Mouse (Mus musculus) heart, postnatal 0 days (tissue): ENCODE data around the gene Pex16. TPM values are rescaled to one million over a fixed set of nuclear protein-coding genes. Genes with fewer than 3 reads are reported as not detected.

Source experiments
- ATAC-seq: fragments of 200-750 bp; cut with Nextera tagmentation; 2 replicates; pipeline ENCODE4 v1.8.0; 2017; ENCODE audit warnings: low read depth, moderate number of reproducible peaks, moderate library complexity; ENCODE audit not compliant: insufficient read depth
- DNase-seq: peaks from one replicate; pipeline ENCODE4 v3.0.0-alpha.2; 2016; ENCODE audit warnings: low spot score
- H3K27ac ChIP-seq: fragments of 300-500 bp; sonication (generic); 2 replicates; pipeline ENCODE4 v1.5.1; 2014; ENCODE audit warnings: low read depth, mild to moderate bottlenecking
- H3K27me3 ChIP-seq: fragments of 300-500 bp; sonication (generic); 2 replicates; pipeline ENCODE4 v1.6.1; 2014; ENCODE audit warnings: low read length, mixed read lengths; ENCODE audit not compliant: control insufficient read depth, insufficient read depth
- H3K36me3 ChIP-seq: fragments of 300-500 bp; sonication (generic); replicated peaks from 2 replicates; pipeline ENCODE4 v1.6.1; 2014; ENCODE audit warnings: low read length, mixed read lengths; ENCODE audit not compliant: control insufficient read depth, insufficient read depth
- H3K4me1 ChIP-seq: fragments of 300-500 bp; sonication (generic); 2 replicates; pipeline ENCODE4 v1.6.1; 2014; ENCODE audit warnings: antibody characterized with exemption; ENCODE audit not compliant: control insufficient read depth, insufficient read depth
- H3K4me2 ChIP-seq: fragments of 300-500 bp; sonication (generic); 2 replicates; pipeline ENCODE4 v1.6.1; 2014; ENCODE audit warnings: low read depth, mild to moderate bottlenecking, low read length, moderate library complexity
- H3K4me3 ChIP-seq: fragments of 300-500 bp; sonication (generic); 2 replicates; pipeline ENCODE4 v1.5.1; 2014; ENCODE audit warnings: low read depth, low read length
- H3K9ac ChIP-seq: fragments of 300-500 bp; sonication (generic); replicated peaks from 2 replicates; pipeline ENCODE4 v1.6.1; 2014; ENCODE audit warnings: low read depth, low read length, mixed read lengths
- H3K9me3 ChIP-seq: fragments of 300-500 bp; sonication (generic); replicated peaks from 2 replicates; pipeline ENCODE4 v1.6.1; 2016; ENCODE audit warnings: low read length; ENCODE audit not compliant: control insufficient read depth
- CTCF ChIP-seq: IDR thresholded peaks from 2 replicates; pipeline ENCODE4 v1.5.1; 2016; ENCODE audit warnings: antibody characterized with exemption, control low read depth, low read depth
- EP300 ChIP-seq: IDR thresholded peaks from 2 replicates; pipeline ENCODE4 v1.6.1; 2016; ENCODE audit warnings: antibody characterized with exemption, low read depth
- WGBS: fragments of 180-500 bp; shearing (Covaris S2); extraction: QIAGEN DNeasy Blood & Tissue Kit; methylation state at CpG from one replicate; pipeline ENCODE4 v1.1.7; 2014; 5-methylcytosine and 5-hydroxymethylcytosine counted together
- polyA plus RNA-seq: library from polyadenylated mRNA; unstranded; fragments of >200 nt; fragmentation: Nextera tagmentation; extraction: Ambion mirVana; gene quantifications from 2 replicates; pipeline ENCODE4 v1.2.1, GENCODE M21; 2015
- total RNA-seq: library from RNA; depleted of rRNA; stranded (reverse); fragments of >200 nt; gene quantifications from 2 replicates; pipeline ENCODE4 v1.2.3, GENCODE M21; 2014; ENCODE audit warnings: low replicate concordance; rRNA removed

The Pex16 gene
- total RNA-seq (14.1 and 28.5 TPM in 2 replicates), polyA plus RNA-seq (27.5 and 27.7 TPM in 2 replicates)

GRCm38 (mm10) chr2:92374514-92374913 lies at the start of gene Pex16, which contains the start of gene Large2:
Gene Pex16, plus strand, starts transcription at chr2:92374676.
Gene Large2, minus strand, starts transcription at chr2:92374869.
- H3K27ac ChIP-seq = peak within 1 kb of the TSS; percentile 85
- DNase-seq (peak; percentile 28), ATAC-seq (peak; percentile 21; the same call in 1 of the 2 replicates)
- H3K9me3 ChIP-seq = no peaks in the 10 kb centered on the region
- H3K9ac ChIP-seq = peak within 1 kb of the TSS; percentile 87
- H3K27me3 ChIP-seq = peaks cover 30% of the 10 kb centered on the region
- peak within 1 kb of the TSS; percentile 83 for H3K4me3 ChIP-seq
- peak within 1 kb of the TSS; percentile 98 for H3K4me2 ChIP-seq
- peaks cover 16% of the 10 kb centered on the region; the same call in 1 of the 2 replicates for H3K4me1 ChIP-seq
- H3K36me3 ChIP-seq = peaks cover 25% of the 10 kb centered on the region
- no peak for TF ChIP-seq EP300
- TF ChIP-seq CTCF = no peak
- WGBS = 2% methylated on average over 16 of the region's 16 CpGs

GRCm38 (mm10) chr2:92325676-92326075 lies 48.8 kb upstream of the Pex16 start:
- Histone ChIP-seq H3K4me1 (no peaks in the 10 kb centered on the region), H3K9ac (no peak overlapping the region), H3K4me3 (no peak overlapping the region), H3K27me3 (no peaks in the 10 kb centered on the region), H3K27ac (no peak overlapping the region; the same call in 1 of the 2 replicates), H3K9me3 (no peaks in the 10 kb centered on the region), H3K4me2 (no peak overlapping the region), H3K36me3 (peaks cover 71% of the 10 kb centered on the region)
- no peak for ATAC-seq
- no peak for DNase-seq
- TF ChIP-seq EP300 (no peak), CTCF (no peak)
- 94% methylated on average over 7 of the region's 7 CpGs for WGBS

- H3K4me3 ChIP-seq = no peak overlapping the region
- no peak overlapping the region for H3K4me2 ChIP-seq
- 62% methylated on average over 1 of the region's 1 CpGs for WGBS
- ATAC-seq (no peak), DNase-seq (no peak)
- H3K36me3 ChIP-seq = peaks cover 71% of the 10 kb centered on the region
- no peak overlapping the region for H3K9ac ChIP-seq
- H3K27ac ChIP-seq = no peak overlapping the region
- H3K4me1 ChIP-seq = no peaks in the 10 kb centered on the region
- TF ChIP-seq CTCF (no peak), EP300 (no peak)
- H3K27me3 ChIP-seq = no peaks in the 10 kb centered on the region
- H3K9me3 ChIP-seq = no peaks in the 10 kb centered on the region
These were observed 48.3 kb upstream of the Pex16 start for GRCm38 (mm10) chr2:92326221-92326620.

GRCm38 (mm10) chr2:92327601-92328000 lies 46.9 kb upstream of the Pex16 start:
- Histone ChIP-seq H3K4me1 (no peaks in the 10 kb centered on the region), H3K36me3 (peaks cover 71% of the 10 kb centered on the region), H3K27me3 (no peaks in the 10 kb centered on the region), H3K9me3 (no peaks in the 10 kb centered on the region), H3K27ac (no peak overlapping the region), H3K4me3 (no peak overlapping the region), H3K4me2 (no peak overlapping the region), H3K9ac (no peak overlapping the region)
- ATAC-seq = no peak
- DNase-seq = no peak
- TF ChIP-seq CTCF = no peak
- TF ChIP-seq EP300 = no peak
- WGBS = 89% methylated on average over 4 of the region's 4 CpGs

- H3K9ac ChIP-seq = no peak overlapping the region
- TF ChIP-seq EP300 (no peak), CTCF (no peak)
These were observed 46.3 kb upstream of the Pex16 start for GRCm38 (mm10) chr2:92328206-92328605.

GRCm38 (mm10) chr2:92330840-92331239 lies 43.6 kb upstream of the Pex16 start:
- ATAC-seq (no peak), DNase-seq (peak; percentile 49)
- H3K4me2 ChIP-seq = no peak overlapping the region
- no peak overlapping the region for H3K4me3 ChIP-seq
- 31% methylated on average over 2 of the region's 2 CpGs for WGBS
- no peak for TF ChIP-seq EP300
- TF ChIP-seq CTCF = peak; percentile 60
- H3K9ac ChIP-seq = no peak overlapping the region
- H3K27me3 ChIP-seq = no peaks in the 10 kb centered on the region
- H3K27ac ChIP-seq = no peak overlapping the region
- H3K9me3 ChIP-seq = no peaks in the 10 kb centered on the region
- H3K4me1 ChIP-seq = no peaks in the 10 kb centered on the region
- peaks cover 71% of the 10 kb centered on the region for H3K36me3 ChIP-seq

More at GRCm38 (mm10) chr2:92328206-92328605, 46.3 kb upstream of the Pex16 start:
- Histone ChIP-seq H3K9me3 (no peaks in the 10 kb centered on the region), H3K4me3 (no peak overlapping the region), H3K4me2 (no peak overlapping the region), H3K27ac (no peak overlapping the region), H3K27me3 (no peaks in the 10 kb centered on the region), H3K36me3 (peaks cover 70% of the 10 kb centered on the region), H3K4me1 (no peaks in the 10 kb centered on the region)
- no peak for ATAC-seq
- WGBS = 94% methylated on average over 8 of the region's 8 CpGs
- DNase-seq = no peak
